Mouse (Mus musculus): ENCODE results near the gene Myocd. TPM values are rescaled to one million over a fixed set of nuclear protein-coding genes. Genes with fewer than 3 reads are reported as not detected.
A peak's percentile ranks its signal among the peaks of the same experiment; 100 is the strongest.

Gene Myocd
- polyA plus RNA-seq, 1 experiment, result not detected

DNA sequence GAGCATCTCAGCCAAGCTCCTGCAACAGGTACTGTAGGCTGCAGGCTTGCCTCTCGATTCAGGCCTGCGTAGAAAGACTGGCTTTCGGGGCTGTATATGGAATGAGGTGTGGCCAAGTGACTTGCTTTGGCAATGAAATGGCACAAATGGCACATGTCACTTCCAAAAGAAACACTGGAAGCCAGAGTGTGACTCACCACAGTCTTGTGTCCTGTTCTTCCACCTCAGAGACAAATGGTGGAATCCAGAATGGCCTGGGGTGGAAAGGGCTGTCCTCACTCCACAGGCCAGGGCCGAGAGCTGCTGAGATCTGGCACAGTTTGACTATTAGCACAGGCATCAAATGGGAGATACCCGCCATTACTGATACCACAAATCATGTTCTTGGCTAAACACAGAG, 116.8 kb downstream of the Myocd start:
- TF ChIP-seq POLR2A (IDR thresholded peaks at IDR 0.05; ENCODE audit: borderline replicate concordance, control insufficient read depth, low read depth, low read length) (no peak), CTCF (IDR thresholded peaks at IDR 0.05; ENCODE audit: control insufficient read depth, insufficient read depth, low read length) (no peak)
- 82% methylated on average over 5 of the region's 5 CpGs for WGBS
- no peak overlapping the region for H3K27ac ChIP-seq (ENCODE audit: control insufficient read depth, insufficient read depth, low read depth, low read length, poor library complexity)

GRCm38 (mm10) chr11:65148441-65148840, 121.3 kb downstream of the Myocd start:
- H3K27ac ChIP-seq (ENCODE audit: control insufficient read depth, insufficient read depth, low read depth, low read length, poor library complexity), result no peak overlapping the region
- H3K4me1 ChIP-seq (ENCODE audit: control insufficient read depth, insufficient read depth, low read length), result no peaks in the 10 kb centered on the region
- 74% methylated on average over 7 of the region's 7 CpGs for WGBS
- TF ChIP-seq POLR2A (IDR thresholded peaks at IDR 0.05; ENCODE audit: borderline replicate concordance, control insufficient read depth, low read depth, low read length), result no peak
- no peak for TF ChIP-seq CTCF (IDR thresholded peaks at IDR 0.05; ENCODE audit: control insufficient read depth, insufficient read depth, low read length)
- no peak overlapping the region for H3K4me3 ChIP-seq (replicated peaks; ENCODE audit: control insufficient read depth, low read depth, low read length)

More for the DNA sequence above, 116.8 kb downstream of the Myocd start:
- H3K4me1 ChIP-seq (ENCODE audit: control insufficient read depth, insufficient read depth, low read length), result no peaks in the 10 kb centered on the region
- no peak overlapping the region for H3K4me3 ChIP-seq (replicated peaks; ENCODE audit: control insufficient read depth, low read depth, low read length)

DNA sequence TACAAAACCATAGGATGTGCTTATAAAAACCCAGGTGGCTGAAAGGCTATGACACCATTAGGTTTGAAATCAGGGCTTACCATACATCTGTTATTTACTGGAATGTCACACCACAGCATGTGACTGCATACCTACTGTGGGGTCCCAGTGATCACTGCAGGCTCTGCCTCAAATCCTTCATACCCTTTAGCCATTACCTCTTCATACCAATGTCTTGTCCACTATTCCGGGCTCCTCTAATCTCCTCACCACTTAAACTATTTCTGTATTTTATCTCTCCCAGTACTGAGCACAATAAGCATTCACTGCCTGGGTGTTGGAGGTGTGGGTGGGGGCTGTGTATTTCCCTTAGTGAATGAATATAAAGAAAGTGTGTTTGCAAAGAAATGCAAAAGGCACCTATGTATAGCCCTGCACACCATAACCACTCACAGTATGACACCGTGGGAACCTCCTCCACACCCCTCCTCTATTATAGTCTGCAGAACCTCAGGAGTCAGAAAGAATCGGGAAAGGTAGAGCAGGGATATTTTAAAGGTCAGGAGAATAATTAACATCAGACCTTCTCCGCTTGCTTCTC, 126.9 kb downstream of the Myocd start:
- Histone ChIP-seq H3K4me1 (ENCODE audit: control insufficient read depth, insufficient read depth, low read length) (no peaks in the 10 kb centered on the region), H3K27ac (ENCODE audit: control insufficient read depth, insufficient read depth, low read depth, low read length, poor library complexity) (no peak overlapping the region), H3K4me3 (replicated peaks; ENCODE audit: control insufficient read depth, low read depth, low read length) (no peak overlapping the region)
- no peak for TF ChIP-seq POLR2A (IDR thresholded peaks at IDR 0.05; ENCODE audit: borderline replicate concordance, control insufficient read depth, low read depth, low read length)
- no peak for TF ChIP-seq CTCF (IDR thresholded peaks at IDR 0.05; ENCODE audit: control insufficient read depth, insufficient read depth, low read length)
- WGBS, result 73% methylated on average over 4 of the region's 4 CpGs

DNA sequence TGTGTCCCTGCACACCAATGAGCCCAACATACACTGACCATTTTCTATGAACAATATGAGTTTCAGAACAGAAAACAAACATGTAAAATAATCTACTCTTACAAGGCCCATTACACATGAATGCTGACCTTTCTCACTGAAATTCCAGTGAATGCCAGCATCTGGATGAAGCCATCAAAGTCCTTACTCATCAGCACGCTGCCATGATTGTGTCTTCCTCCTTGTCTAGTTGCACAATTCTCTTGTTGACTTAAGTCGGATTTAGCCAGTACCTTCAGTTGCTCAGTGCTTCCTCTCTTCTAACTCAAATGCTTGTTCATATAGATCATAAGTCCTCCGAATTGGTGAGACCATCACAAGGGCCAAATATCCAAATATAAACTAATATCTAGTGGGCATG, 130.8 kb downstream of the Myocd start:
- Histone ChIP-seq H3K4me3 (replicated peaks; ENCODE audit: control insufficient read depth, low read depth, low read length) (no peak overlapping the region), H3K4me1 (ENCODE audit: control insufficient read depth, insufficient read depth, low read length) (no peaks in the 10 kb centered on the region), H3K27ac (ENCODE audit: control insufficient read depth, insufficient read depth, low read depth, low read length, poor library complexity) (no peak overlapping the region)
- 77% methylated on average over 3 of the region's 3 CpGs for WGBS
- no peak for TF ChIP-seq POLR2A (IDR thresholded peaks at IDR 0.05; ENCODE audit: borderline replicate concordance, control insufficient read depth, low read depth, low read length)
- TF ChIP-seq CTCF (IDR thresholded peaks at IDR 0.05; ENCODE audit: control insufficient read depth, insufficient read depth, low read length), result no peak

GRCm38 (mm10) chr11:65137145-65137652, 132.6 kb downstream of the Myocd start:
- no peaks in the 10 kb centered on the region for H3K4me1 ChIP-seq (ENCODE audit: control insufficient read depth, insufficient read depth, low read length)
- H3K27ac ChIP-seq (ENCODE audit: control insufficient read depth, insufficient read depth, low read depth, low read length, poor library complexity), result no peak overlapping the region
- TF ChIP-seq POLR2A (IDR thresholded peaks at IDR 0.05; ENCODE audit: borderline replicate concordance, control insufficient read depth, low read depth, low read length) (no peak), CTCF (IDR thresholded peaks at IDR 0.05; ENCODE audit: control insufficient read depth, insufficient read depth, low read length) (no peak)
- H3K4me3 ChIP-seq (replicated peaks; ENCODE audit: control insufficient read depth, low read depth, low read length), result no peak overlapping the region
- WGBS, result 90% methylated on average over 2 of the region's 2 CpGs

DNA sequence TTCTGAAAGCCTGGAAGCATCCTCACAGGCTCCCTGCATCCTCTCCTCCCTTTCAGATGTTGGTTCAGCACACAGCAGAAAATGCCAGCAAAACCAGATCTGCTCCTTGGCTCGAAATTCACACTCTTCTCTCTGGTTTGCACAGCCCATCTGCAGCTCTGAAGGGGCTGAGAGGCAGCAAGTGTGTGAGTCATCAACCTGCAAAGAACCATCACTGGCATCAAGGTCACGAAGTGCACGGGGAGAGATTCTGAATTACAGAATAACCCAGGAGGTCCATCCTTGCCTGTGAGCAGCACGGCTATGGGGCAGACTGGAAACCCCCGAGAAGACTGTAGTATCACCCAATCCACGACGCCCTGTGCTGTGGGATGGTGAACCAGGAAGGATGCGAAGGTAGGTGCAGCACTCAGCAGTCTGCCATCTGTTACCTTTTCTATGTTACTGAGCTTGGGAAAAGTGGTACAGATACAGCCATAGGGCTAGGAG, 134.5 kb downstream of the Myocd start:
- no peak overlapping the region for H3K27ac ChIP-seq (ENCODE audit: control insufficient read depth, insufficient read depth, low read depth, low read length, poor library complexity)
- 77% methylated on average over 8 of the region's 8 CpGs for whole genome bisulfite sequencing
- no peak for TF ChIP-seq POLR2A (IDR thresholded peaks at IDR 0.05; ENCODE audit: borderline replicate concordance, control insufficient read depth, low read depth, low read length)
- no peak for TF ChIP-seq CTCF (IDR thresholded peaks at IDR 0.05; ENCODE audit: control insufficient read depth, insufficient read depth, low read length)
- no peak overlapping the region for H3K4me3 ChIP-seq (replicated peaks; ENCODE audit: control insufficient read depth, low read depth, low read length)
- H3K4me1 ChIP-seq (ENCODE audit: control insufficient read depth, insufficient read depth, low read length), result no peaks in the 10 kb centered on the region

GRCm38 (mm10) chr11:65133661-65134060, 136.1 kb downstream of the Myocd start:
- H3K27ac ChIP-seq (ENCODE audit: control insufficient read depth, insufficient read depth, low read depth, low read length, poor library complexity), result no peak overlapping the region
- WGBS, result 69% methylated on average over 4 of the region's 4 CpGs
- TF ChIP-seq CTCF (IDR thresholded peaks at IDR 0.05; ENCODE audit: control insufficient read depth, insufficient read depth, low read length) (no peak), POLR2A (IDR thresholded peaks at IDR 0.05; ENCODE audit: borderline replicate concordance, control insufficient read depth, low read depth, low read length) (no peak)
- H3K4me1 ChIP-seq (ENCODE audit: control insufficient read depth, insufficient read depth, low read length), result no peaks in the 10 kb centered on the region
- no peak overlapping the region for H3K4me3 ChIP-seq (replicated peaks; ENCODE audit: control insufficient read depth, low read depth, low read length)

GRCm38 (mm10) chr11:65129110-65129509, 140.7 kb downstream of the Myocd start:
- WGBS, result 78% methylated on average over 4 of the region's 4 CpGs
- 0 out of 2 replicates have a peak, but pooled peaks have one; percentile 5 for TF ChIP-seq CTCF (IDR thresholded peaks at IDR 0.05; ENCODE audit: control insufficient read depth, insufficient read depth, low read length)
- no peak for TF ChIP-seq POLR2A (IDR thresholded peaks at IDR 0.05; ENCODE audit: borderline replicate concordance, control insufficient read depth, low read depth, low read length)
- H3K27ac ChIP-seq (ENCODE audit: control insufficient read depth, insufficient read depth, low read depth, low read length, poor library complexity), result no peak overlapping the region
- H3K4me1 ChIP-seq (ENCODE audit: control insufficient read depth, insufficient read depth, low read length), result no peaks in the 10 kb centered on the region
- no peak overlapping the region for H3K4me3 ChIP-seq (replicated peaks; ENCODE audit: control insufficient read depth, low read depth, low read length)

Measured in bone marrow, adult 2 months (tissue).